Mouse (Mus musculus) CH12.LX (cell line): ENCODE data around the gene Stra8. TPM values are rescaled to one million over a fixed set of nuclear protein-coding genes. Genes with fewer than 3 reads are reported as not detected.

Experiments
- DNase-seq: peaks from one replicate; pipeline ENCODE4 v3.0.0-alpha.2; 2013; ENCODE audit errors: extremely low read depth
- H3K27ac ChIP-seq: 2 replicates; pipeline ENCODE4 v1.5.1; 2012; ENCODE audit warnings: low read depth, mild to moderate bottlenecking, control low read depth, moderate library complexity; ENCODE audit not compliant: insufficient read depth
- H3K27me3 ChIP-seq: replicated peaks from 2 replicates; pipeline ENCODE3; 2012; ENCODE audit warnings: inconsistent platforms
- H3K36me3 ChIP-seq, 2 experiments: replicated peaks in 1 of 2; 2 replicates each; pipeline versions ENCODE3 to v1.6.1; 2012; ENCODE audit warnings: inconsistent platforms in 1 of 2, low read length in 1 of 2, mild to moderate bottlenecking in 1 of 2, mixed read lengths in 1 of 2, moderate library complexity in 1 of 2; ENCODE audit not compliant: control insufficient read depth in 1 of 2, insufficient read depth in 1 of 2
- H3K4me1 ChIP-seq, 2 experiments: 2 replicates each; pipeline ENCODE4 v1.6.1; 2012; ENCODE audit warnings: inconsistent platforms in 1 of 2, moderate library complexity in 1 of 2; ENCODE audit not compliant: insufficient read depth in 2 of 2, control insufficient read depth in 1 of 2
- H3K4me2 ChIP-seq: 2 replicates; pipeline ENCODE4 v1.6.1; 2012; ENCODE audit warnings: low read depth, mild to moderate bottlenecking, control low read depth; ENCODE audit not compliant: poor library complexity, insufficient read depth, severe bottlenecking
- H3K4me3 ChIP-seq, 3 experiments: fragments of 150-350 bp in 1 of 3; sonication (generic) in 1 of 3; replicated peaks in 1 of 3; 2 replicates each; pipeline versions ENCODE3 to v1.5.1; 2011 to 2012; ENCODE audit warnings: low read depth in 2 of 3, low read length in 2 of 3, mild to moderate bottlenecking in 2 of 3, moderate library complexity in 2 of 3, control low read depth in 1 of 3, improper control_type of control experiment in 1 of 3, inconsistent platforms in 1 of 3, mixed read lengths in 1 of 3; ENCODE audit not compliant: poor library complexity in 1 of 3
- H3K79me2 ChIP-seq: replicated peaks from 2 replicates; pipeline ENCODE4 v1.6.1; 2012; ENCODE audit warnings: mild to moderate bottlenecking, moderate library complexity; ENCODE audit not compliant: control insufficient read depth, poor library complexity, insufficient read depth, severe bottlenecking; ENCODE audit errors: extremely low read depth
- H3K9ac ChIP-seq: 2 replicates; pipeline ENCODE4 v1.6.1; 2012; ENCODE audit warnings: low read depth, mild to moderate bottlenecking, control low read depth, moderate library complexity; ENCODE audit not compliant: insufficient read depth
- H3K9me3 ChIP-seq: replicated peaks from 2 replicates; pipeline ENCODE3; 2012; ENCODE audit warnings: low read length, inconsistent platforms, mixed read lengths
- CHD1 ChIP-seq: IDR thresholded peaks from 2 replicates; pipeline ENCODE4 v1.6.1; 2012; ENCODE audit warnings: low read depth, low read length, improper control_type of control experiment, inconsistent platforms
- CTCF ChIP-seq, 2 experiments: IDR thresholded peaks in 1 of 2; conservative IDR thresholded peaks in 1 of 2; 2 replicates each; pipeline ENCODE4 v1.5.1; 2011 to 2012; ENCODE audit warnings: low read depth in 2 of 2, low read length in 2 of 2, improper control_type of control experiment in 1 of 2, inconsistent platforms in 1 of 2, mild to moderate bottlenecking in 1 of 2, moderate library complexity in 1 of 2
- EP300 ChIP-seq: IDR thresholded peaks from 2 replicates; pipeline ENCODE4 v1.6.1; 2011; ENCODE audit warnings: low read length, improper control_type of control experiment
- GABPA ChIP-seq: IDR thresholded peaks from 2 replicates; pipeline ENCODE4 v1.6.1; 2012; ENCODE audit warnings: low read depth, low read length, improper control_type of control experiment, inconsistent platforms; ENCODE audit not compliant: insufficient replicate concordance
- HCFC1 ChIP-seq: IDR thresholded peaks from 2 replicates; pipeline ENCODE4 v1.6.1; 2012; ENCODE audit warnings: low read depth, mild to moderate bottlenecking, inconsistent platforms, low read length, improper control_type of control experiment
- IRF4 ChIP-seq: IDR thresholded peaks from 2 replicates; pipeline ENCODE4 v1.6.1; 2014; ENCODE audit warnings: low read depth, mild to moderate bottlenecking, inconsistent platforms, low read length, improper control_type of control experiment
- KAT2A ChIP-seq: IDR thresholded peaks from 2 replicates; pipeline ENCODE4 v1.6.1; 2012; ENCODE audit warnings: low read length, improper control_type of control experiment, inconsistent platforms; ENCODE audit not compliant: insufficient replicate concordance
- MAFK ChIP-seq: IDR thresholded peaks from 2 replicates; pipeline ENCODE4 v1.6.1; 2011; ENCODE audit warnings: low read length, improper control_type of control experiment; ENCODE audit not compliant: insufficient replicate concordance
- MAZ ChIP-seq: IDR thresholded peaks from 2 replicates; pipeline ENCODE4 v1.6.1; 2012; ENCODE audit warnings: low read depth, mild to moderate bottlenecking, inconsistent platforms, low read length, improper control_type of control experiment, moderate library complexity
- MEF2A ChIP-seq: IDR thresholded peaks from 2 replicates; pipeline ENCODE4 v1.6.1; 2014; ENCODE audit warnings: low read depth, mild to moderate bottlenecking, inconsistent platforms, low read length, improper control_type of control experiment, borderline replicate concordance
- MXI1 ChIP-seq: IDR thresholded peaks from 2 replicates; pipeline ENCODE4 v1.6.1; 2011; ENCODE audit warnings: mild to moderate bottlenecking, low read depth, low read length, improper control_type of control experiment
- MYC ChIP-seq: IDR thresholded peaks from 2 replicates; pipeline ENCODE4 v1.6.1; 2011; ENCODE audit warnings: low read depth, mild to moderate bottlenecking, improper control_type of control experiment, low read length
- NELFE ChIP-seq: IDR thresholded peaks from 2 replicates; pipeline ENCODE4 v1.6.1; 2011; ENCODE audit warnings: low read depth, low read length, improper control_type of control experiment
- NRF1 ChIP-seq: IDR thresholded peaks from 2 replicates; pipeline ENCODE4 v1.6.1; 2014; ENCODE audit warnings: low read depth, mild to moderate bottlenecking, inconsistent platforms, low read length, improper control_type of control experiment, moderate library complexity
- PAX5 ChIP-seq: IDR thresholded peaks from 2 replicates; pipeline ENCODE4 v1.6.1; 2012; ENCODE audit warnings: low read length, inconsistent platforms, mixed read lengths
- POLR2AphosphoS2 ChIP-seq: IDR thresholded peaks from 2 replicates; pipeline ENCODE4 v1.6.1; 2011; ENCODE audit warnings: low read depth, low read length, improper control_type of control experiment
- RAD21 ChIP-seq: IDR thresholded peaks from 2 replicates; pipeline ENCODE4 v1.6.1; 2011; ENCODE audit warnings: low read depth, mild to moderate bottlenecking, low read length, improper control_type of control experiment, moderate library complexity
- RCOR1 ChIP-seq: conservative IDR thresholded peaks from 2 replicates; pipeline ENCODE4 v1.6.1; 2012; ENCODE audit warnings: low read depth, mild to moderate bottlenecking, inconsistent platforms, low read length, improper control_type of control experiment
- SIN3A ChIP-seq: IDR thresholded peaks from 2 replicates; pipeline ENCODE4 v1.6.1; 2012; ENCODE audit warnings: low read length, improper control_type of control experiment, inconsistent platforms
- SMC3 ChIP-seq: IDR thresholded peaks from 2 replicates; pipeline ENCODE4 v1.6.1; 2011; ENCODE audit warnings: low read depth, low read length, improper control_type of control experiment
- TBP ChIP-seq: conservative IDR thresholded peaks from 2 replicates; pipeline ENCODE4 v1.6.1; 2011; ENCODE audit warnings: low read depth, low read length, improper control_type of control experiment
- TCF12 ChIP-seq: IDR thresholded peaks from 2 replicates; pipeline ENCODE4 v1.6.1; 2014; ENCODE audit warnings: low read depth, mild to moderate bottlenecking, inconsistent platforms, low read length, improper control_type of control experiment
- ZNF384 ChIP-seq: IDR thresholded peaks from 2 replicates; pipeline ENCODE4 v1.6.1; 2012; ENCODE audit warnings: low read depth, low read length, improper control_type of control experiment, inconsistent platforms
- dilution Hi-C: fragments of 300-500 bp; cut with MboI; formaldehyde crosslinking; loops from 2 replicates; pipeline ENCODE4 v1.14.3; 2020; ENCODE audit warnings: low sequenced_read_pairs; ENCODE audit not compliant: extremely low pct_unique_long_range_greater_than_20kb, extremely low pct_ligation_motif_present
- in situ Hi-C: fragments of 300-500 bp; cut with MboI; formaldehyde crosslinking; loops from 3 replicates; pipeline ENCODE4 v1.14.3; 2019; ENCODE audit warnings: low sequenced_read_pairs, low pct_ligation_motif_present, low pct_unique_long_range_greater_than_20kb, mixed read lengths
- polyA plus RNA-seq: library from polyadenylated mRNA; unstranded; fragments of >175 nt; gene quantifications from 2 replicates; pipeline ENCODE4 v1.2.1, GENCODE M21; 2012; ENCODE audit warnings: low read depth; ENCODE audit not compliant: insufficient read length
- total RNA-seq, 2 experiments: library from RNA; depleted of rRNA; stranded (reverse); fragments of 300-350 nt in 1 of 2; fragments of >200 nt in 1 of 2; gene quantifications; 2 replicates each; pipeline ENCODE4 v1.2.3; 2012 to 2014

Gene Stra8
- total and polyA plus RNA-seq, 3 experiments, result 0.08 to 0.77 TPM; not detected in 1

GRCm38 (mm10) chr6:34932633-34933032, 12.7 kb downstream of the Stra8 start:
- no peak overlapping the region for H3K27ac ChIP-seq
- DNase-seq, result no peak
- no peak overlapping the region for H3K9ac ChIP-seq
- H3K9me3 ChIP-seq, result no peaks in the 10 kb centered on the region
- in situ Hi-C loops, result no loop called here
- no peak for TF ChIP-seq KAT2A
- TF ChIP-seq MAFK, result no peak
- TF ChIP-seq MXI1, result no peak
- TF ChIP-seq NELFE, result no peak
- no peak for TF ChIP-seq CHD1
- TF ChIP-seq ZNF384, result no peak
- no peak for TF ChIP-seq PAX5
- TF ChIP-seq MYC, result no peak
- TF ChIP-seq POLR2AphosphoS2, result no peak
- TF ChIP-seq IRF4, result no peak
- no peak for TF ChIP-seq RAD21
- no peak for TF ChIP-seq MEF2A
- TF ChIP-seq GABPA, result no peak
- H3K36me3 ChIP-seq, result no peaks in the 10 kb centered on the region
- dilution Hi-C loops, result no loop called here
- no peaks in the 10 kb centered on the region for H3K79me2 ChIP-seq
- H3K27me3 ChIP-seq, result no peaks in the 10 kb centered on the region
- no peak overlapping the region for H3K4me3 ChIP-seq
- H3K4me1 ChIP-seq, result peaks cover 7 to 21% of the 10 kb centered on the region in 2 experiments
- no peak overlapping the region for H3K4me2 ChIP-seq

- peak; percentile 52 for DNase-seq
- H3K27me3 ChIP-seq, result no peaks in the 10 kb centered on the region
- H3K4me2 ChIP-seq, result no peak overlapping the region
- H3K9me3 ChIP-seq, result no peaks in the 10 kb centered on the region
- dilution Hi-C loops (no loop called here), in situ Hi-C loops (loop anchor here (5.0 kb wide), 1 partner anchor 61 kb away; no protein-coding TSS in a partner anchor)
- TF ChIP-seq EP300 (0 out of 2 replicates have a peak, but pooled peaks have one; percentile 15), MEF2A (no peak), RAD21 (peak; percentile 51), TCF12 (0 out of 2 replicates have a peak, but pooled peaks have one; percentile 24), NELFE (0 out of 2 replicates have a peak, but pooled peaks have one; percentile 19), SIN3A (0 out of 2 replicates have a peak, but pooled peaks have one; percentile 26), SMC3 (peak; percentile 70), NRF1 (no peak), TBP (no peak), CTCF (conservative IDR thresholded peaks at IDR 0.05 in 1 of 2, IDR thresholded peaks at IDR 0.05 in 1 of 2; ENCODE audit: low read depth in 2 of 2, low read length in 2 of 2) (peak in 1 of 2 experiments; percentile 68; a peak in 3 of 4 replicates), MYC (0 out of 2 replicates have a peak, but pooled peaks have one; percentile 59), HCFC1 (peak; percentile 22; the same call in 1 of the 2 replicates), MAZ (no peak; the same call in 1 of the 2 replicates), RCOR1 (0 out of 2 replicates have a peak, but pooled peaks have one; percentile 28), POLR2AphosphoS2 (no peak)
- H3K27ac ChIP-seq, result no peak overlapping the region
- H3K4me1 ChIP-seq, result peaks cover 13 to 50% of the 10 kb centered on the region in 2 experiments
- no peak overlapping the region for H3K9ac ChIP-seq
- no peaks in the 10 kb centered on the region for H3K79me2 ChIP-seq
- H3K4me3 ChIP-seq, result no peak overlapping the region
- peaks cover 0 to 2% of the 10 kb centered on the region in 2 experiments for H3K36me3 ChIP-seq
Observed at GRCm38 (mm10) chr6:34936743-34937142, 16.8 kb downstream of the Stra8 start.
